Mouse (Mus musculus) neural tube, embryonic 15.5 days (tissue): Measurements from ENCODE around the gene Zfp710. TPM values are rescaled to one million over a fixed set of nuclear protein-coding genes. Genes with fewer than 3 reads are reported as not detected.
A peak's percentile ranks its signal among the peaks of the same experiment; 100 is the strongest.
"Not testable (repeated sequence)": the region's sequence is repeated elsewhere in the genome, so short reads cannot be mapped to it uniquely, and the experiment has no call there.

ENCODE experiments used
- ATAC-seq: fragments of 200-750 bp; cut with Nextera tagmentation; 2 replicates; pipeline ENCODE4 v1.8.0; 2017; ENCODE audit warnings: mild to moderate bottlenecking, moderate TSS enrichment, moderate library complexity; ENCODE audit not compliant: low FRiP score
- H3K27ac ChIP-seq: fragments of 300-500 bp; sonication (generic); replicated peaks from 2 replicates; pipeline ENCODE4 v1.5.1; 2015; ENCODE audit warnings: mild to moderate bottlenecking, inconsistent platforms
- H3K27me3 ChIP-seq: fragments of 300-500 bp; sonication (generic); replicated peaks from 2 replicates; pipeline ENCODE4 v1.6.1; 2015; ENCODE audit warnings: inconsistent platforms
- H3K36me3 ChIP-seq: fragments of 300-500 bp; sonication (generic); 2 replicates; pipeline ENCODE4 v1.6.1; 2015; ENCODE audit warnings: inconsistent platforms
- H3K4me1 ChIP-seq: fragments of 300-500 bp; sonication (generic); 2 replicates; pipeline ENCODE4 v1.6.1; 2015; ENCODE audit warnings: inconsistent platforms
- H3K4me2 ChIP-seq: fragments of 300-500 bp; sonication (generic); 2 replicates; pipeline ENCODE4 v1.6.1; 2015; ENCODE audit warnings: inconsistent platforms, mild to moderate bottlenecking, moderate library complexity
- H3K4me3 ChIP-seq: fragments of 300-500 bp; sonication (generic); replicated peaks from 2 replicates; pipeline ENCODE4 v1.5.1; 2015; ENCODE audit warnings: mild to moderate bottlenecking, inconsistent platforms
- H3K9ac ChIP-seq: fragments of 300-500 bp; sonication (generic); replicated peaks from 2 replicates; pipeline ENCODE4 v1.6.1; 2015; ENCODE audit warnings: mild to moderate bottlenecking, inconsistent platforms
- H3K9me3 ChIP-seq: fragments of 300-500 bp; sonication (generic); replicated peaks from 2 replicates; pipeline ENCODE4 v1.6.1; 2016; ENCODE audit warnings: inconsistent platforms
- WGBS: fragments of 180-500 bp; shearing (Covaris S2); methylation state at CpG from one replicate; pipeline ENCODE4 v1.1.7; 2015; ENCODE audit warnings: mixed read lengths; 5-methylcytosine and 5-hydroxymethylcytosine counted together
- polyA plus RNA-seq: library from polyadenylated mRNA; unstranded; fragments of >200 nt; fragmentation: Nextera tagmentation; extraction: Ambion mirVana; gene quantifications from 2 replicates; pipeline ENCODE4 v1.2.1, GENCODE M21; 2015

Zfp710 gene
- polyA plus RNA-seq = 11.6 and 13.9 TPM in 2 replicates

DNA sequence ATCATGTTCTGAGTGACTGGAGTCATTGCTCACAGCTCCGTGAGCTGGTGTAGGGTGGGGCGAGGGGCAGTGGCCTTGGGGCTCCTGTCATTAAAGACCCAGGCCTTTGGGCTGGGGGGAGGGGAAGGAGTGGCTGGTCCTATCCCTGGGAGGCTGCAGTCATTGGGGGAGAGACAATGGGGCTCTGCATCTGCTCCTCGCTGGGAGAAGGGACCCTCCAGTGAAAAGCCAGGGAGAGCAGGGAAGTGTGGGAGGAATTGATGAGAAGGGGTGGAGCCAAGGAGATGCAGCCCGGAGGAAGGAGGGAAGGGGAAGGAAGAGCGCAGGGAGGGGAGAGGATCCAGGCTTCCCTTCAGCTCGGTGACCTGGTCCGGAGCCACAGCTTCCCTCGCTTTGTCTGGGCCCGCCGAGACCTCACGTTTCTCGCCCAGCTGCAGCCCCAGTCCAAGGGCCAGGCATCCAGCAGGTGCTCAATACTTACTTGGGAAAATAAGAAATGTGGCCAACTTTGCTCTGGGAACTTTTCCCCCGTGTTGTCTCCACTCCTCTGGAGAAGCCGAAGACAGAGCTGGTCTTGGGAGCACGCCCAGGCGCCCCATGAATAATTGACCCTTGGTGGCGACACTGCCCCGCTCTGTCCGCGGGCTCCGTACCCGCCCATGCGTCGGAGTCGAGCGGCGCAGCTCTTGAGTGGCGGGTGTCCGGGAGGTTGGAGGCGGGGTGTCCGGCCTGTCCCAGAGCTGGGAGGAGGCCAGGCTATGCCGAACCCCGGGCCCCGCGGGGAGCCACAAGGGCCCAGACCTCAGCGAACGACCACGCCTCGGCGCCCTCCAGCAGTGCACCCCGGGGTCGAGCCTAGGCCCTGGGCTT is at the start of gene Zfp710:
Zfp710 (plus strand) TSS at position 294 of the 870 bp plus-strand sequence.
- WGBS = 2% methylated on average over 39 of the region's 42 CpGs

GRCm38 (mm10) chr7:79975316-79975715 is 49.3 kb upstream of the Zfp710 start:
- ATAC-seq = no peak
- H3K36me3 ChIP-seq = no peaks in the 10 kb centered on the region
- H3K9me3 ChIP-seq = no peaks in the 10 kb centered on the region
- H3K27ac ChIP-seq = no peak overlapping the region
- WGBS = 95% methylated on average over 2 of the region's 2 CpGs
- no peak overlapping the region for H3K4me2 ChIP-seq
- no peaks in the 10 kb centered on the region for H3K27me3 ChIP-seq
- H3K4me3 ChIP-seq = no peak overlapping the region
- no peak overlapping the region for H3K9ac ChIP-seq
- no peaks in the 10 kb centered on the region for H3K4me1 ChIP-seq

More for the DNA sequence above, at the start of gene Zfp710:
- no peaks in the 10 kb centered on the region for H3K9me3 ChIP-seq
- H3K36me3 ChIP-seq = no peaks in the 10 kb centered on the region
- H3K27me3 ChIP-seq = no peaks in the 10 kb centered on the region
- H3K4me3 ChIP-seq = peak within 1 kb of the TSS; percentile 67
- ATAC-seq = peak; percentile 54
- H3K4me2 ChIP-seq = peak within 1 kb of the TSS; percentile 89
- H3K27ac ChIP-seq = peak within 1 kb of the TSS; percentile 95
- H3K4me1 ChIP-seq = peaks cover 36% of the 10 kb centered on the region
- peak within 1 kb of the TSS; percentile 86 for H3K9ac ChIP-seq

GRCm38 (mm10) chr7:79986717-79987116 is 37.9 kb upstream of the Zfp710 start:
- 80% methylated on average over 7 of the region's 7 CpGs for WGBS
- H3K9me3 ChIP-seq = no peaks in the 10 kb centered on the region
- no peak overlapping the region for H3K27ac ChIP-seq
- no peak for ATAC-seq
- H3K4me2 ChIP-seq = no peak overlapping the region
- no peak overlapping the region for H3K9ac ChIP-seq
- no peak overlapping the region for H3K4me3 ChIP-seq
- no peaks in the 10 kb centered on the region for H3K36me3 ChIP-seq
- no peaks in the 10 kb centered on the region for H3K4me1 ChIP-seq
- no peaks in the 10 kb centered on the region for H3K27me3 ChIP-seq

DNA sequence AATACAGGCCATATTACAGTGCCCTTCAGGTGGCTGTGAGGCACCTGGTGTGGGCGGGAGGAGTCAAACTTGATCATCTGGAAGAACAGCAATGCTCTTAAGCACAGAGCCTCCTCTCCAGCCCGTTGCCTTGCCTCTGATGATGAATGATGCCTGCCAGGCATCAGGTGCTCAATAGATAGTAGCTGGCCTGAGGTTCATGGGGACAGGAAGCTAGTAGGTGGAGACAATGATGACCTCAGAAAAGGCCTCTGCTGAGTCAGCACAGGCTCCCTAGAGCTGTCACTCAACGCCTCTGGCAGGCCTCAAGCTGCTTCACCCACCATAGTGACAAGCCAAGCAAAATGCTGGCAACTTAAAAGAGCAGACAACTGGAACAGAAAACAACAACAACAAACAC is 36.9 kb upstream of the Zfp710 start:
- Histone ChIP-seq H3K4me3 (no peak overlapping the region), H3K4me1 (no peaks in the 10 kb centered on the region), H3K9me3 (no peaks in the 10 kb centered on the region), H3K4me2 (no peak overlapping the region), H3K9ac (no peak overlapping the region), H3K36me3 (no peaks in the 10 kb centered on the region), H3K27me3 (no peaks in the 10 kb centered on the region), H3K27ac (no peak overlapping the region)
- 55% methylated on average over 3 of the region's 3 CpGs for WGBS
- ATAC-seq = no peak

- ATAC-seq, H3K36me3 ChIP-seq, H3K27ac ChIP-seq, H3K4me3 ChIP-seq, H3K4me2 ChIP-seq, H3K9ac ChIP-seq, H3K4me1 ChIP-seq, H3K9me3 ChIP-seq, H3K27me3 ChIP-seq: not testable (repeated sequence)
- 100% methylated on average over 1 of the region's 1 CpGs for WGBS
Observed at GRCm38 (mm10) chr7:79988466-79988865, 36.1 kb upstream of the Zfp710 start.

GRCm38 (mm10) chr7:79994476-79994875 is 30.1 kb upstream of the Zfp710 start:
- Histone ChIP-seq H3K27ac (no peak overlapping the region), H3K9ac (no peak overlapping the region), H3K36me3 (no peaks in the 10 kb centered on the region), H3K9me3 (no peaks in the 10 kb centered on the region), H3K4me2 (no peak overlapping the region), H3K4me1 (no peaks in the 10 kb centered on the region), H3K27me3 (no peaks in the 10 kb centered on the region), H3K4me3 (no peak overlapping the region)
- 26% methylated on average over 8 of the region's 8 CpGs for whole genome bisulfite sequencing
- no peak for ATAC-seq

DNA sequence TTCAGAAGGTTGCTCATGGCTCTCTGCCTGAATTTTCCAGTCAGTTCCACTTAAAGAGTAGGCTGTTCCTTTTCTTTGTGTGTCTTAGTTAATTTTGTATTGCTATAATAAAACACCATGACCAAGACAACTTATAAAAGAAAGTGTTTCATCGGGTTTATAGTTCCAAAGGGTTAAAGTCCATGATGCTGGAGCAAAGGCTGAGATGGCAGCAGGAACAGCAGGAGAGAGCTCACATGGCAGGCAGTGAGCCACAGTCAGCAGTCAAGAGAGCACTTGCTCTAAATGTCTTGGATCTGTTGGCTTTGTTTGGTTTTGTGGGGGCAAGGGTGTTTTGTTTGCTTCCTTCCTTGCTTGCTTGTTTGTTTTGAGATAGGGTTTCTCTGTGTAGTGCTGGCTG is 26.9 kb upstream of the Zfp710 start:
- no peaks in the 10 kb centered on the region for H3K4me1 ChIP-seq
- H3K4me3 ChIP-seq = no peak overlapping the region
- 82% methylated on average over 1 of the region's 1 CpGs for WGBS
- H3K27me3 ChIP-seq = peaks cover 3% of the 10 kb centered on the region; the same call in 1 of the 2 replicates
- no peaks in the 10 kb centered on the region for H3K36me3 ChIP-seq
- H3K9ac ChIP-seq = no peak overlapping the region
- no peak overlapping the region for H3K27ac ChIP-seq
- H3K9me3 ChIP-seq = no peaks in the 10 kb centered on the region
- ATAC-seq = no peak
- H3K4me2 ChIP-seq = no peak overlapping the region

DNA sequence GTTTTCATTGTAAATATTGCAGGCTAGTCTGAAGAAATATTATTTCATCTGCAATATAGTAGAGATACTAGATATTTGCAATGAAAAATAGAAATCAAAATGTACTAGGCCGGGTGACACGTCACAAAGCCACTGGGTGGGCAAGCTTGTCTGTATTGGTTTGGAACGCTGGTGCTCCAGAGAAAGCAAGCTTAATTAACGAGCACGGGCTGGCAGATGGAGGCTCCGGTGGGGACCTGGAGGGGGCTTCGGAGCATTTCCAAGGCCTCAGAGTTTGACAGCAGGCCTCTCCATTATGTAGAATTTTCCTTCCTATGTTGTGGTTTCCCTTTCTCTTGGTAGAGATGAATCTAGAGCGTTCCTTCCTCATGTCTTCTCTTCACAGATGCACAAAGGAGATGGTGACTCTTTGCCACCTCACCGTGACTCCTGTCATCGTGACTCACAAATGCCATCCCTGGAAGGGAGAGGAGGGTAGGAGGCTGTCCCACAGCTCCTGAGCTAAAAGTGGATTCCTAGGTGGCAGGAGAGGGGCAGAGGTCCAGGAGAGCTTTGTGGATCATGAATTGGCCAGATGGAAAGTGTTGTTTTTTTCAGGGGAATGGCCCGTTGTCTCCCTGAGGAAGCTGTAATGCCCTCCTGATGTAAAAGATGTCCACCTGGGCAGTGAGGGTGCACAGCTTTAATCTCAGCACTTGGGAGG is 22.1 kb upstream of the Zfp710 start:
- WGBS = 70% methylated on average over 11 of the region's 11 CpGs
- Histone ChIP-seq H3K9ac (no peak overlapping the region), H3K4me1 (no peaks in the 10 kb centered on the region), H3K27me3 (peaks cover 3% of the 10 kb centered on the region; the same call in 1 of the 2 replicates), H3K36me3 (no peaks in the 10 kb centered on the region), H3K9me3 (no peaks in the 10 kb centered on the region), H3K4me2 (no peak overlapping the region), H3K27ac (no peak overlapping the region), H3K4me3 (no peak overlapping the region)
- ATAC-seq = no peak

GRCm38 (mm10) chr7:80004776-80005554 is 19.6 kb upstream of the Zfp710 start:
- Histone ChIP-seq H3K9me3 (no peaks in the 10 kb centered on the region), H3K27ac (no peak overlapping the region), H3K4me2 (no peak overlapping the region), H3K36me3 (no peaks in the 10 kb centered on the region), H3K4me3 (no peak overlapping the region), H3K4me1 (no peaks in the 10 kb centered on the region), H3K9ac (no peak overlapping the region), H3K27me3 (peaks cover 3% of the 10 kb centered on the region; the same call in 1 of the 2 replicates)
- WGBS = 63% methylated on average over 18 of the region's 20 CpGs
- ATAC-seq = no peak

DNA sequence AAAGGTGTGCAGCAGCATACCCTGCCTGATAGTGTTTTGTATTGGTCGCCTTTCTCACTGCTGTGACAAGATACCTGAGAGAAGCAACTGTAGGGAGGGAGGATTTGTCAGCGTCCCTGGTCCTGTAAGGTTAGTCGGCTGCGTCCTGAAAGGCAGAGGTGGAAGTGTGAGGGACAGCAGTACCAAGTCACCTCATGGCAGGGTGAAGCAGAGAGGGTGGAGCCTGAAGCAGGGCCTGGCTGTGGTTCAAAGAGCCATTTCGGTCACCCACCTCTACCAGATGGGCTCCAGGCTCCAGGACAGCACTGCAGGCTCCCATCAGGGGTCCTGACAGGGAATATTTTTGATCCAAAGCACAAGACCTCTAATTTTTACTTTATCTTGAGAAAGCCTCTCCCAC is 13.9 kb upstream of the Zfp710 start:
- H3K4me3 ChIP-seq = no peak overlapping the region
- 82% methylated on average over 5 of the region's 5 CpGs for WGBS
- H3K4me1 ChIP-seq = no peaks in the 10 kb centered on the region
- H3K27ac ChIP-seq = no peak overlapping the region
- H3K9me3 ChIP-seq = no peaks in the 10 kb centered on the region
- no peak overlapping the region for H3K4me2 ChIP-seq
- H3K27me3 ChIP-seq = no peaks in the 10 kb centered on the region
- no peaks in the 10 kb centered on the region for H3K36me3 ChIP-seq
- H3K9ac ChIP-seq = no peak overlapping the region
- ATAC-seq = no peak

DNA sequence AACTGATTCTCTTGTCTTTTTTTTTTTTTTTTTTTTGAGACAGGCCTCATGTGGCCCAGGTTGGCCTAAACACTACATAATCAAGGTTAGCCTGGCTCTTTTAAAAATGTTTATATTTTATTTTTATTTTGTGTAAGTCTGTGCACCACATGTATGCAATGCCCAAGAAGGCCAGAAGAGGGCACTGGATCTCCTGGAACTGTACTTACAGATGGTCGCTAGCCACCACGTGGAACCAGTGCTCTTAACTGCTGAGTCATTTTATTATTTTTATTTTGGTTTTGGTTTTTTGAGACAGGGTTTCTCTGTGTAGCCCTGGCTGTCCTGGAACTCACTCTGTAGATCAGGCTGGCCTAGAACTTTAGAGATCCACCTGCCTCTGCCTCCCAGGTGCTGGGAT is 13.1 kb upstream of the Zfp710 start:
- no peak for ATAC-seq
- H3K36me3 ChIP-seq = no peaks in the 10 kb centered on the region
- 64% methylated on average over 2 of the region's 2 CpGs for WGBS
- no peaks in the 10 kb centered on the region for H3K27me3 ChIP-seq
- H3K4me3 ChIP-seq = no peak overlapping the region
- no peak overlapping the region for H3K9ac ChIP-seq
- H3K4me1 ChIP-seq = no peaks in the 10 kb centered on the region
- H3K9me3 ChIP-seq = no peaks in the 10 kb centered on the region
- H3K4me2 ChIP-seq = no peak overlapping the region
- no peak overlapping the region for H3K27ac ChIP-seq
